Mouse (Mus musculus) kidney, adult 2 months (tissue): ENCODE data around the gene Galnt13. TPM values are rescaled to one million over a fixed set of nuclear protein-coding genes. Genes with fewer than 3 reads are reported as not detected.
"Not testable (repeated sequence)": the region's sequence is repeated elsewhere in the genome, so short reads cannot be mapped to it uniquely, and the experiment has no call there.

Source experiments
- DNase-seq: peaks from one replicate; pipeline ENCODE4 v3.0.0; 2021
- H3K27ac ChIP-seq: fragments of 200-500 bp; 2 replicates; pipeline ENCODE4 v1.5.1; 2012; ENCODE audit warnings: low read depth, low read length, control low read depth, inconsistent platforms; ENCODE audit not compliant: insufficient read depth
- H3K27me3 ChIP-seq: fragments of 200-500 bp; replicated peaks from 2 replicates; pipeline ENCODE4 v1.6.1; 2012; ENCODE audit warnings: mild to moderate bottlenecking, moderate library complexity, low read length, inconsistent platforms; ENCODE audit not compliant: control insufficient read depth, insufficient read depth
- H3K36me3 ChIP-seq: fragments of 200-500 bp; 2 replicates; pipeline ENCODE4 v1.6.1; 2012; ENCODE audit warnings: mild to moderate bottlenecking, moderate library complexity, low read length, inconsistent platforms; ENCODE audit not compliant: control insufficient read depth, insufficient read depth
- H3K4me1 ChIP-seq: fragments of 200-500 bp; 2 replicates; pipeline ENCODE4 v1.6.1; 2011; ENCODE audit warnings: low read length; ENCODE audit not compliant: control insufficient read depth, insufficient read depth
- H3K4me3 ChIP-seq: fragments of 200-500 bp; 2 replicates; pipeline ENCODE4 v1.5.1; 2011; ENCODE audit warnings: mild to moderate bottlenecking, low read depth, low read length, control low read depth; ENCODE audit not compliant: insufficient read depth
- CTCF ChIP-seq: fragments of 200-500 bp; conservative IDR thresholded peaks from 2 replicates; pipeline ENCODE4 v1.5.1; 2011; ENCODE audit warnings: low read depth, mild to moderate bottlenecking, control low read depth, low read length, moderate library complexity, mixed read lengths; ENCODE audit not compliant: insufficient read depth, insufficient read length
- POLR2A ChIP-seq: fragments of 200-500 bp; IDR thresholded peaks from one replicate; pipeline ENCODE4 v1.6.1; 2011; ENCODE audit warnings: low read depth, low read length, control low read depth
- WGBS: fragments of 180-500 bp; shearing (Covaris S2); methylation state at CpG from one replicate; pipeline ENCODE4 v1.1.7; 2018; 5-methylcytosine and 5-hydroxymethylcytosine counted together
- polyA plus RNA-seq: library from polyadenylated mRNA; depleted of rRNA; stranded (reverse); fragments of >200 nt; gene quantifications from 2 replicates; pipeline ENCODE4 v1.2.3, GENCODE M21; 2012

Gene Galnt13
- polyA plus RNA-seq, 1 experiment: not detected

DNA sequence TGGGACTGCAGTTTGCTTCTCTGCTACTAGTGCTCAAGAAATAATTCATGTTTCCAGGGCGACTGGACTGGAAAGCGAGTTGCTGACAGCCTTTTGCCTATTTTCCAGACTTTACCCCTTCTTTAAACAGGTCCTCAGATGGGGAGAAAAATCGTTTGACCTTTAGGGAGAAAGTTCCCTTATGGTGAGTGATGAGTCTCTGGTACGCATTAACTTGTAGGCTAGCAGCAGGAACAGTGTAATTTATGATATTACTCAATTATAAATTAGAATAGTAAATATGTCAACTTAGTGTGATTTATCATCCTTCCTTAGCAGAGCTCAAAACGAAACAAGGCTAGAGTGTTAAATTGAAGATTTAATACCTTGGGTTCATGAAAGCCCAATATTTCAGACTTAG, 47.3 kb downstream of the Galnt13 start:
- H3K4me1 ChIP-seq: no peaks in the 10 kb centered on the region
- no peak overlapping the region for H3K4me3 ChIP-seq
- DNase-seq: no peak
- 40% methylated on average over 5 of the region's 5 CpGs for WGBS
- no peaks in the 10 kb centered on the region for H3K36me3 ChIP-seq
- H3K27me3 ChIP-seq: no peaks in the 10 kb centered on the region; the same call in 1 of the 2 replicates
- TF ChIP-seq POLR2A: no peak
- TF ChIP-seq CTCF: no peak
- no peak overlapping the region for H3K27ac ChIP-seq

DNA sequence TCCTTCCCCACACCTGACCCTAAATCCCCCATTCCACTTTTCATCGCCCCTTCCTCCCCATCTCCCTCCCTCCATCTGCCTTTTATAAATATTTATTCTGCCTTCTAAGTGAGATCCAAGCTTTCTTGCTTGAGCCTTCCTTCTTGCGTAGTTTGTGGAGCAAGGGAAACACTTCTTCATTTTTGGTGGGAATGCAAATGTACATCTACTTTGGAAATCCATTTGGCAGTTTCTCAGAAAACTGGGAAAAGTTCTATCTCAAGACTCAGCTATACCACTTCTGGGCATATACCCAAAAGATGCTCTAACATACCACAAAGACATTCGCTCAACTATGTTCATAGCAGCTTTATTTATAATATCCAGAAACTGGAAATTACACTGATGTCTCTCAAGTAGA, 86.9 kb downstream of the Galnt13 start:
- H3K36me3 ChIP-seq: no peaks in the 10 kb centered on the region
- H3K27me3 ChIP-seq: no peaks in the 10 kb centered on the region
- H3K4me1 ChIP-seq: no peaks in the 10 kb centered on the region
- H3K27ac ChIP-seq: no peak overlapping the region
- DNase-seq: no peak
- WGBS: 80% methylated on average over 3 of the region's 3 CpGs
- TF ChIP-seq POLR2A (no peak), CTCF (no peak)
- no peak overlapping the region for H3K4me3 ChIP-seq

DNA sequence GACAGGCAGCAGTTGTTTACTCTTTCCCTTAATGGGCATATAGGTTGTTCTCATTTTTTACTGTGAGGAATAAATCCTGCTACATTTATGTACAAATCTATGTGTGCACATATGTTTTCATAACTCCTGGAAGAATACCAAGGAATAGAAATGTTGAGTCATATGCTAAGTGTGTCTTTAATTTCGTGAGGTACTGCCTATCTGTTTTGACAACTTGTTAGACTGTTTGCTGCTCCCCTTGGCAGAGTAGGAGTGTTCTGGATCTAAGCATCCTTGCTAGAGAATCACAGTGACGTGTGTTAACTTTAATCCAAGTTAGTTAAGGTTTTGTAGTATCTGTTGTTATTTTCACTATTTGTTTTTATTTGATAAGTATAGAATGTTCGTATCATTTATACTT, 91.0 kb downstream of the Galnt13 start:
- Histone ChIP-seq H3K27me3 (no peaks in the 10 kb centered on the region), H3K4me1 (no peaks in the 10 kb centered on the region), H3K4me3 (no peak overlapping the region), H3K36me3 (no peaks in the 10 kb centered on the region), H3K27ac (no peak overlapping the region)
- no peak for TF ChIP-seq POLR2A
- TF ChIP-seq CTCF: no peak
- WGBS: 58% methylated on average over 3 of the region's 3 CpGs
- no peak for DNase-seq

DNA sequence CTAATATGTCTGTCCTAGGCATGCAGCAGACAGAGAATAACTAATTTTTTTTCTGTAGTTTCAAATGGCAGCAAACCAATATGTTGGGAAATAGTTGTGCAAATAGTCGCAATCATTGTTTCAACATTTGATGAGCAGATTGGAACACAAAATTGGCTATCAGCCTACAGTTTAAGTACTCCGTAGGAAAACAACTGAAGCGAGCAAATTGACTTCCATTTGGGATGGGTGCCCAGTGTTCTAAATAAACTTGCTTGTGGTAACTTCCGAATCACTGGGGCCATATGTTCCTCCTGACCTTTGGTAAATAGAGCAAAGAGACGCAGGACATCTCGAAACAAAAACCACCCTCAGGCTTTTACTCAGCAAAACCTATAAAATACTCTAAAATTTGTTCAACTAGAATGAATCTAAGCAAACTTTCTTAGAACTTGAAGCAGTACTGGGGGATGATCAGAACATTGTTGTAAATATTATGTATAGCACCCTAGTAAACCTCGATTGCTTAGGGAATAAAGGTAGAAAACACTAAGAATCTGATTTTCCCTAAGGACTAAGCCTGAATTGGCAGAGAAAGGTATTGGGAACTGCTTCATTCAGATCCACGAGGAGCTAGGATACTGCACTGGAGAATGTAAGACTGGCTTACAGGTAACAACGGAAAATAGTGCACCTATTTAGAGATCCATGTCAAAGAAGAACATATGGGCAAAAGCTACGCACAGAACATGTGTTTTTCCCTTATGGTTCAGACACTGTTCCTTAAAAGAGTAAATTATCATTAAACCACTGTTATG, 122.4 kb downstream of the Galnt13 start:
- H3K4me3 ChIP-seq: no peak overlapping the region
- no peak overlapping the region for H3K27ac ChIP-seq
- H3K27me3 ChIP-seq: no peaks in the 10 kb centered on the region
- WGBS: 73% methylated on average over 10 of the region's 10 CpGs
- no peaks in the 10 kb centered on the region for H3K36me3 ChIP-seq
- TF ChIP-seq POLR2A: no peak
- TF ChIP-seq CTCF: no peak
- no peak for DNase-seq
- H3K4me1 ChIP-seq: no peaks in the 10 kb centered on the region

DNA sequence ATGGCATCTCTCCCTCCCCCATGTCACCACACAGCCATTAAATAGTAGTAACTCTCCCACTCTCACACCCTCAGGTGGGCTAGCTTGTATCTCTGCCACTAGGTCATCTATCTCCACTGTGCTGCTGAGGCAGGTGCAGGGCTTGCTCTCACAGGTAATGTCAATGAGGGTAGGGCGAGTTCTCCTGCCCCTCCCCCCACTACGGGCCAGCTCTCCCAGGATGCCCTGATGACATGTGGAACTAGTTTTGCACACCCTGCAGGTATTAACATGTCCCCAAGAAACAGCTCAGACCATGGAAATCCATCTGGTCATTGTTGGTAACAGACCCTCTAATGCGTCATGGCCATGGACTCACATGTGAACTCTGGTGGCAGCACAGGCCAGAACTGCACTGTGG, 129.0 kb downstream of the Galnt13 start:
- Histone ChIP-seq H3K27ac (no peak overlapping the region), H3K36me3 (no peaks in the 10 kb centered on the region), H3K4me1 (no peaks in the 10 kb centered on the region), H3K4me3 (no peak overlapping the region), H3K27me3 (no peaks in the 10 kb centered on the region)
- no peak for DNase-seq
- no peak for TF ChIP-seq POLR2A
- TF ChIP-seq CTCF: no peak
- WGBS: 82% methylated on average over 3 of the region's 3 CpGs

DNA sequence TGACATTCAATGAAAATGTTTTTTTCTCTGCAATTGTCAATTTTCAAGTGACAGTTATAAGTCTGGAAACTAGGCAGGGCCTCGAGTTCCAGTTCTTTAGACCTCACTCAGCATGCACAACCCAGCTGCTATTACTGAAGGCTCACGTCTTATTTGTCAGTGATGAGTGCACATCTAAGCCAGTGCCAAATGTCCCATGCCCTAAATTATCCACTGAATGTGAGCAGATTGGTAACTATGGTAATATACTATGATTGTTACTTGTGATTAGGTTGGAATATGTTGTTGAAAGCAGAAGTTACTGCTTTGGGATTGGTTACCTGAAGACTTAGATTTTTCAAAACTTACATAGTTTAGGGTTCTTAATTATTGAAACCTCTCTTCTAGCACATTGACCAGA, 131.1 kb downstream of the Galnt13 start:
- TF ChIP-seq CTCF: no peak
- TF ChIP-seq POLR2A: no peak
- no peaks in the 10 kb centered on the region for H3K27me3 ChIP-seq
- H3K4me3 ChIP-seq: no peak overlapping the region
- 53% methylated on average over 2 of the region's 2 CpGs for WGBS
- no peak overlapping the region for H3K27ac ChIP-seq
- no peak for DNase-seq
- no peaks in the 10 kb centered on the region for H3K4me1 ChIP-seq
- H3K36me3 ChIP-seq: no peaks in the 10 kb centered on the region

DNA sequence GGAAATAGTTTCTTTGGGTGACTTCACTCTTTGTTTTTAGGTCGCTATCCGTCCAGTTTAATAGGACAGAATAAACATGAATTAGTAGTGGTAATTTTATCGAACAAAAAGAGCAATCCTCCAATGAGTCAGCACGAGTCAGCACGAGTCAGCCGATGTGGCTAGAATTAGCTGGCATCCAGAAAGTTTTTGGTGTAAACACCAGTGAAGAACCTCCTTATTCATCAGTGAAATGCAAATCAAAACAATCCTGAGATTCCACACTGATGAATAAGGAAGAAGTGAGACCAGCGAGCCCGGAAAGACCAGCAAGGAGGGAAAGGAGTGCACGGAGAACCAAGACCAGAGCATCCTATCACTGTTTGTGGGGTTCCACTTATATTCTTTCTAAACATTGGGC, 131.5 kb downstream of the Galnt13 start:
- Histone ChIP-seq H3K4me3 (no peak overlapping the region), H3K36me3 (no peaks in the 10 kb centered on the region), H3K27ac (no peak overlapping the region), H3K4me1 (no peaks in the 10 kb centered on the region), H3K27me3 (no peaks in the 10 kb centered on the region)
- no peak for DNase-seq
- TF ChIP-seq POLR2A (no peak), CTCF (no peak)
- WGBS: 86% methylated on average over 9 of the region's 9 CpGs

DNA sequence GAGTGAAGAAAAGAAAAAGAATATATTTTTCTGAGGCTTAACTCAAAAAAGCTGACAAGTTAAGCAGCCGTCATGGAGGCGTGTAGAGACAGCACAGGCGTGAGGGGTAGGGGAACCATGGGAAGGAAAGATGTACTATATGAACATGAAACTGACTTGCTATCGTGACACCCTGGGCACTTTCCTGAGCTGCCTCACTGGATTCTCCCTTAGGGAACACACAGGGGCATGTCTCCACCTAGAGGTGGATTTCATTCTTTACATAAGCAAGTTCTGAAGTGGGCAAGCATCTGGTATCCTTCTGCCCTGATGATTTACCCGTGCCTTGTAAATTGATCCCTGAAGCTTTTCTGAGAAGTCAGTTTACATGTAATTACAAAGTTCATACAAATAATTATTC, 277.7 kb downstream of the Galnt13 start:
- H3K27me3 ChIP-seq, H3K4me1 ChIP-seq, H3K27ac ChIP-seq, H3K36me3 ChIP-seq, H3K4me3 ChIP-seq, DNase-seq: not testable (repeated sequence)
- no CpG with 5 or more reads among the region's 5 CpGs for WGBS
